Mouse (Mus musculus) MEL (cell line): ENCODE data around the gene Zbtb22.

Experiments
- CHD2 ChIP-seq: IDR thresholded peaks from 2 replicates; pipeline ENCODE4 v1.6.1; 2011; ENCODE audit warnings: low read length, improper control_type of control experiment
- CTCF ChIP-seq, 3 experiments: IDR thresholded peaks in 2 of 3; conservative IDR thresholded peaks in 1 of 3; 2 replicates each; pipeline ENCODE4 v1.5.1; 2011 to 2012; ENCODE audit warnings: low read length in 3 of 3, low read depth in 2 of 3, mild to moderate bottlenecking in 2 of 3, improper control_type of control experiment in 1 of 3, inconsistent platforms in 1 of 3, mixed read lengths in 1 of 3, moderate library complexity in 1 of 3; ENCODE audit not compliant: control insufficient read depth in 1 of 3, insufficient read depth in 1 of 3, poor library complexity in 1 of 3, severe bottlenecking in 1 of 3
- GATA1 ChIP-seq: IDR thresholded peaks from 2 replicates; pipeline ENCODE4 v1.6.1; 2011; ENCODE audit warnings: low read depth, low read length, improper control_type of control experiment

- TF ChIP-seq CTCF (IDR thresholded peaks at IDR 0.05 in 2 of 3, conservative IDR thresholded peaks at IDR 0.05 in 1 of 3; ENCODE audit: control insufficient read depth in 1 of 3, insufficient read depth in 1 of 3, low read depth in 2 of 3, low read length in 3 of 3, poor library complexity in 1 of 3, severe bottlenecking in 1 of 3), result no peak
- TF ChIP-seq CHD2, result peak; percentile 69
- TF ChIP-seq GATA1, result 0 out of 2 replicates have a peak, but pooled peaks have one; percentile 29
Measured at GRCm38 (mm10) chr17:33940206-33940805, 24.6 kb downstream of the Zbtb22 start, which contains the start of the genes Pfdn6 and Wdr46.
